Mouse (Mus musculus): ENCODE data around the gene Fam19a5. TPM values are rescaled to one million over a fixed set of nuclear protein-coding genes. Genes with fewer than 3 reads are reported as not detected.

Gene Fam19a5
- polyA plus RNA-seq, 1 experiment, result 0.68 TPM

GRCm38 (mm10) chr15:87555811-87556210, 11.7 kb downstream of the Fam19a5 start:
- Histone ChIP-seq H3K4me3 (ENCODE audit: control insufficient read depth, low read depth, low read length) (no peak overlapping the region), H3K4me1 (ENCODE audit: control insufficient read depth, insufficient read depth, low read length) (no peaks in the 10 kb centered on the region), H3K27ac (ENCODE audit: control insufficient read depth, insufficient read depth, low read depth, low read length) (no peak overlapping the region), H3K36me3 (ENCODE audit: control insufficient read depth, insufficient read depth, low read length) (no peaks in the 10 kb centered on the region), H3K27me3 (ENCODE audit: control insufficient read depth, insufficient read depth, low read length) (no peaks in the 10 kb centered on the region)
- TF ChIP-seq CTCF (IDR thresholded peaks at IDR 0.05; ENCODE audit: control insufficient read depth, insufficient read depth, insufficient replicate concordance, low read depth, low read length) (no peak), POLR2A (IDR thresholded peaks at IDR 0.05; ENCODE audit: control insufficient read depth, low read depth, low read length) (no peak)

DNA sequence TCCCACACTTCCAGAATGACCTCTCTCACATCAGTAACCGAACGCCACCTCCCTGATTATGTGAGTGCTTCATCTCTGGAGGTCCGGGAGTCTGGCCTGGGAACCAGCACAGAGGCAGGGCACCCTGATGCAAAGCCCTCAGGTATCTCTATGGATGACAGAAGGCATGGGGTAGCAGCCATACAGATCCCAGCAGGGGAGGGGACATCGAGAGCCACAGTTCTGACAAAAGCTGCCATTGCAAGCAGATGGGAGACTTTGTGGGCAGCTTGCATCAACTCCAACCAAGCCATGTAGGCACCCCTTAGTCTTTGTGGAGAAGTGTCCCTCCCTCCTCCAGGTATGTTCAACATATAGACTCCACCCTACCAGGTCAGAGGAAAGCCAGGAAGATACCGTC, 20.2 kb downstream of the Fam19a5 start:
- TF ChIP-seq POLR2A (IDR thresholded peaks at IDR 0.05; ENCODE audit: control insufficient read depth, low read depth, low read length) (no peak), CTCF (IDR thresholded peaks at IDR 0.05; ENCODE audit: control insufficient read depth, insufficient read depth, insufficient replicate concordance, low read depth, low read length) (no peak)
- H3K4me3 ChIP-seq (ENCODE audit: control insufficient read depth, low read depth, low read length), result no peak overlapping the region
- no peaks in the 10 kb centered on the region for H3K4me1 ChIP-seq (ENCODE audit: control insufficient read depth, insufficient read depth, low read length)

GRCm38 (mm10) chr15:87566040-87566929, 22.2 kb downstream of the Fam19a5 start:
- Histone ChIP-seq H3K36me3 (ENCODE audit: control insufficient read depth, insufficient read depth, low read length) (no peaks in the 10 kb centered on the region), H3K4me3 (ENCODE audit: control insufficient read depth, low read depth, low read length) (no peak overlapping the region), H3K4me1 (ENCODE audit: control insufficient read depth, insufficient read depth, low read length) (no peaks in the 10 kb centered on the region; the same call in 1 of the 2 replicates), H3K27me3 (ENCODE audit: control insufficient read depth, insufficient read depth, low read length) (no peaks in the 10 kb centered on the region), H3K27ac (ENCODE audit: control insufficient read depth, insufficient read depth, low read depth, low read length) (no peak overlapping the region)
- TF ChIP-seq CTCF (IDR thresholded peaks at IDR 0.05; ENCODE audit: control insufficient read depth, insufficient read depth, insufficient replicate concordance, low read depth, low read length) (no peak), POLR2A (IDR thresholded peaks at IDR 0.05; ENCODE audit: control insufficient read depth, low read depth, low read length) (no peak)

More for the DNA sequence above, 20.2 kb downstream of the Fam19a5 start:
- no peak overlapping the region for H3K27ac ChIP-seq (ENCODE audit: control insufficient read depth, insufficient read depth, low read depth, low read length)
- H3K27me3 ChIP-seq (ENCODE audit: control insufficient read depth, insufficient read depth, low read length), result no peaks in the 10 kb centered on the region
- no peaks in the 10 kb centered on the region for H3K36me3 ChIP-seq (ENCODE audit: control insufficient read depth, insufficient read depth, low read length)

- no peaks in the 10 kb centered on the region for H3K36me3 ChIP-seq (ENCODE audit: control insufficient read depth, insufficient read depth, low read length)
- TF ChIP-seq POLR2A (IDR thresholded peaks at IDR 0.05; ENCODE audit: control insufficient read depth, low read depth, low read length) (no peak), CTCF (IDR thresholded peaks at IDR 0.05; ENCODE audit: control insufficient read depth, insufficient read depth, insufficient replicate concordance, low read depth, low read length) (no peak)
- H3K27ac ChIP-seq (ENCODE audit: control insufficient read depth, insufficient read depth, low read depth, low read length), result no peak overlapping the region
- H3K4me3 ChIP-seq (ENCODE audit: control insufficient read depth, low read depth, low read length), result no peak overlapping the region
- H3K4me1 ChIP-seq (ENCODE audit: control insufficient read depth, insufficient read depth, low read length), result no peaks in the 10 kb centered on the region; the same call in 1 of the 2 replicates
- no peaks in the 10 kb centered on the region for H3K27me3 ChIP-seq (ENCODE audit: control insufficient read depth, insufficient read depth, low read length)
Measured at GRCm38 (mm10) chr15:87570182-87570581, 26.1 kb downstream of the Fam19a5 start.

DNA sequence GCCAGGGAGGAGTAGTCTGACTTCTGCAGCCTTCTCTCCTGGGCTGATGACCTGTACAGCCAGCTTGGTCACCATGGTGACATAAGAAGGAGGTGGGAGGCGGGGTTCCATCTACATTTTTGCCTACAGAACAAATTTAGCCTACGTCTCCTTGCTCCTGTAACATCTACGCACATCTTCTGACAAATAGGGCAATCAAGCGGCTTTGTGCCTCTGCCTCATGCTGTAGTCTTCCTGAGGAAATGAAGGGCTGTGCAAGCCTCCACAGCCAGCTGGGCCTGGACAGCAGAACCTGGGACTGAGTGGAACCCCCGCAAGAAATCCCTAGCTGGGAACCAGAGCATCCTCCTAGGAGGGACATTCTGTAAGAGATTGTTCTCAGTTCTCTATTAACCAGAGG, 35.8 kb downstream of the Fam19a5 start:
- H3K27me3 ChIP-seq (ENCODE audit: control insufficient read depth, insufficient read depth, low read length), result no peaks in the 10 kb centered on the region
- TF ChIP-seq CTCF (IDR thresholded peaks at IDR 0.05; ENCODE audit: control insufficient read depth, insufficient read depth, insufficient replicate concordance, low read depth, low read length) (no peak), POLR2A (IDR thresholded peaks at IDR 0.05; ENCODE audit: control insufficient read depth, low read depth, low read length) (no peak)
- no peak overlapping the region for H3K27ac ChIP-seq (ENCODE audit: control insufficient read depth, insufficient read depth, low read depth, low read length)
- peaks cover 2% of the 10 kb centered on the region for H3K4me1 ChIP-seq (ENCODE audit: control insufficient read depth, insufficient read depth, low read length)
- H3K4me3 ChIP-seq (ENCODE audit: control insufficient read depth, low read depth, low read length), result no peak overlapping the region
- no peaks in the 10 kb centered on the region for H3K36me3 ChIP-seq (ENCODE audit: control insufficient read depth, insufficient read depth, low read length)

GRCm38 (mm10) chr15:87583921-87584621, 40.0 kb downstream of the Fam19a5 start:
- Histone ChIP-seq H3K27me3 (ENCODE audit: control insufficient read depth, insufficient read depth, low read length) (no peaks in the 10 kb centered on the region), H3K4me3 (ENCODE audit: control insufficient read depth, low read depth, low read length) (no peak overlapping the region), H3K4me1 (ENCODE audit: control insufficient read depth, insufficient read depth, low read length) (peaks cover 2% of the 10 kb centered on the region), H3K36me3 (ENCODE audit: control insufficient read depth, insufficient read depth, low read length) (no peaks in the 10 kb centered on the region), H3K27ac (ENCODE audit: control insufficient read depth, insufficient read depth, low read depth, low read length) (no peak overlapping the region)
- TF ChIP-seq POLR2A (IDR thresholded peaks at IDR 0.05; ENCODE audit: control insufficient read depth, low read depth, low read length) (no peak), CTCF (IDR thresholded peaks at IDR 0.05; ENCODE audit: control insufficient read depth, insufficient read depth, insufficient replicate concordance, low read depth, low read length) (no peak)

DNA sequence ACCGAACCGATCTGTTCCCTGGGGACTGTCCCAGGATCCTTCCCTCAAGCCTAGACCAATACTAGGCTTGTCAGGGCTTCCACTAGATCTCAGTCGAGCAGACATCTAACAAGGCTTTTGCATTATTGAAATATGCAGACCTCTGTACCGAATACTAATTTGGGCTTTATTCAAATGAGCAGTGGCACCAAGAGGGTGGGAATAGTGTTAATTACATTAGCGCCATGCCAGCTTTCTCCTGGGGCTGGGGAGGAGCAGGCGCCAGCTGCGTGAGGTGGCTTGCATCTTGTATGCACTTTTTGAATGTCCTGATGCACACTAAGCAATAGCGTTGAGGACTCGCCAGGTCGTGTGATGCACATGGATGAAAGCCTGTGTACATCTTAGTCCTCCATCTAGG, 46.9 kb downstream of the Fam19a5 start:
- no peak for TF ChIP-seq CTCF (IDR thresholded peaks at IDR 0.05; ENCODE audit: control insufficient read depth, insufficient read depth, insufficient replicate concordance, low read depth, low read length)
- TF ChIP-seq POLR2A (IDR thresholded peaks at IDR 0.05; ENCODE audit: control insufficient read depth, low read depth, low read length), result no peak
- Histone ChIP-seq H3K36me3 (ENCODE audit: control insufficient read depth, insufficient read depth, low read length) (no peaks in the 10 kb centered on the region), H3K27ac (ENCODE audit: control insufficient read depth, insufficient read depth, low read depth, low read length) (no peak overlapping the region), H3K4me3 (ENCODE audit: control insufficient read depth, low read depth, low read length) (no peak overlapping the region), H3K4me1 (ENCODE audit: control insufficient read depth, insufficient read depth, low read length) (no peaks in the 10 kb centered on the region), H3K27me3 (ENCODE audit: control insufficient read depth, insufficient read depth, low read length) (no peaks in the 10 kb centered on the region)
